Mouse (Mus musculus) lung, postnatal 0 days (tissue): ENCODE measurements around the gene Lrrc36. TPM values are rescaled to one million over a fixed set of nuclear protein-coding genes. Genes with fewer than 3 reads are reported as not detected.

Experiments used
- ATAC-seq: fragments of 200-750 bp; cut with Nextera tagmentation; 2 replicates; pipeline ENCODE4 v1.8.0; 2017; ENCODE audit warnings: moderate library complexity
- DNase-seq: peaks from one replicate; pipeline ENCODE4 v3.0.0-alpha.2; 2016; ENCODE audit warnings: low spot score
- H3K27ac ChIP-seq: fragments of 300-500 bp; sonication (generic); 2 replicates; pipeline ENCODE4 v1.5.1; 2014; ENCODE audit warnings: antibody characterized with exemption, mild to moderate bottlenecking, low read length, mixed read lengths
- H3K27me3 ChIP-seq: fragments of 300-500 bp; sonication (generic); replicated peaks from 2 replicates; pipeline ENCODE4 v1.6.1; 2014; ENCODE audit warnings: low read length, mixed read lengths; ENCODE audit not compliant: insufficient read depth
- H3K36me3 ChIP-seq: fragments of 300-500 bp; sonication (generic); 2 replicates; pipeline ENCODE4 v1.6.1; 2014; ENCODE audit warnings: low read length, mixed read lengths; ENCODE audit not compliant: insufficient read depth
- H3K4me1 ChIP-seq: fragments of 300-500 bp; sonication (generic); 2 replicates; pipeline ENCODE4 v1.6.1; 2014; ENCODE audit warnings: antibody characterized with exemption, low read depth, low read length, mixed read lengths; ENCODE audit not compliant: insufficient read depth
- H3K4me2 ChIP-seq: fragments of 300-500 bp; sonication (generic); replicated peaks from 2 replicates; pipeline ENCODE4 v1.6.1; 2014; ENCODE audit warnings: low read depth, mild to moderate bottlenecking, low read length, moderate library complexity, mixed read lengths
- H3K4me3 ChIP-seq: fragments of 300-500 bp; sonication (generic); 2 replicates; pipeline ENCODE4 v1.5.1; 2014; ENCODE audit warnings: low read depth, low read length
- H3K9ac ChIP-seq: fragments of 300-500 bp; sonication (generic); replicated peaks from 2 replicates; pipeline ENCODE4 v1.6.1; 2014; ENCODE audit warnings: low read depth, mild to moderate bottlenecking
- H3K9me3 ChIP-seq: fragments of 300-500 bp; sonication (generic); 2 replicates; pipeline ENCODE4 v1.6.1; 2016; ENCODE audit warnings: low read length, mixed read lengths
- CTCF ChIP-seq: IDR thresholded peaks from 2 replicates; pipeline ENCODE4 v1.5.1; 2016; ENCODE audit warnings: antibody characterized with exemption, mild to moderate bottlenecking
- EP300 ChIP-seq: IDR thresholded peaks from 2 replicates; pipeline ENCODE4 v1.6.1; 2016; ENCODE audit warnings: antibody characterized with exemption, mild to moderate bottlenecking, control low read depth
- WGBS: fragments of 180-500 bp; shearing (Covaris S2); extraction: QIAGEN DNeasy Blood & Tissue Kit; methylation state at CpG from one replicate; pipeline ENCODE4 v1.1.7; 2014; 5-methylcytosine and 5-hydroxymethylcytosine counted together
- polyA plus RNA-seq: library from polyadenylated mRNA; unstranded; fragments of >200 nt; fragmentation: Nextera tagmentation; extraction: Ambion mirVana; gene quantifications from 2 replicates; pipeline ENCODE4 v1.2.1, GENCODE M21; 2015

Gene Lrrc36
- polyA plus RNA-seq, 1 experiment from 2014 or later = 3.7 TPM

DNA sequence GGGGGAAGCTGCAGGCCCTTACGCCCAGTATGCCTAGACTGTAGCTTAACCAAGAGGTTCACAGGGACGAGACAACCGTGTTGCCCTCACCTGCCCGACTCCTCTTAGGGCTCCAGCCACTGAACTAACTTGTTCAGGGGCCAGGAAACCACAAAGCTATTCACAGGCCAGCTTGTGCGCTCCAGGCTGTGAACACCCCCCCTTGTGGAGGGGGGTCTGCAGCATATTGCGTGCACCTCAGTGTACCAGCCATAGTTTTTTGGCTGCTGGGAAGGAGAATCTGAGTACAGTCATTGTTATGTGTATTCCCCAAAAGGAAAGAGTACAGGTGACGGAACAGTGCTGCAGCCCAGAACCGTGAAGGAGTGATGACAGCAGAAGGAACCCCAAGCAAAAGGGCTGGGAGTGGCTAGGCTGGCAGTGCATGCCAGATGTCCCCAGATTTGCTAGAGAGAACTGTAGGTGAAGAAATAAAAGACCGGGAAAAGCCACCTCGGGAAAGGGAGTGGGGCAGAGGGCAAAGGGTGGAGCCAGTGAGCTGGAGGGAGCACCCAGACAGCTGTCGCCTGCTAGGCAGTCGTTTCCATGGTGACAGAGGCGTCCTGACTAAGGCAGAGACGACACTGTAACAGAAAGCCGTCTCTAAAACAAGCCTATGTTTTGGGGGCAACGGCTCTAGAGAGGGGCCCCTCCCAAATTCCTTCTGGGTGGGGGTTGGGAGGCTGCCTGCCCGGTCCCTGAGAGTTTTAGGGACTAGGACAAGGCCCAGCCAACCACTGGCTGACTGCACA lies 60.6 kb downstream of the Lrrc36 start:
- WGBS = 34% methylated on average over 17 of the region's 17 CpGs
- ATAC-seq (peak; percentile 63), DNase-seq (peak; percentile 95)
- Histone ChIP-seq H3K9me3 (no peaks in the 10 kb centered on the region), H3K36me3 (no peaks in the 10 kb centered on the region; the same call in 1 of the 2 replicates), H3K9ac (no peak overlapping the region), H3K4me1 (peaks cover 19% of the 10 kb centered on the region; the same call in 1 of the 2 replicates), H3K27me3 (no peaks in the 10 kb centered on the region), H3K27ac (peak overlapping the region; percentile 68), H3K4me2 (peak overlapping the region; percentile 30; the same call in 1 of the 2 replicates), H3K4me3 (no peak overlapping the region)
- TF ChIP-seq EP300 (0 out of 2 replicates have a peak, but pooled peaks have one; percentile 41), CTCF (peak; percentile 27; the same call in 1 of the 2 replicates)

- Histone ChIP-seq H3K36me3 (no peaks in the 10 kb centered on the region; the same call in 1 of the 2 replicates), H3K9ac (0 out of 2 replicates have a peak overlapping the region, but pooled peaks have one; percentile 9), H3K9me3 (no peaks in the 10 kb centered on the region), H3K4me2 (peak overlapping the region; percentile 30; the same call in 1 of the 2 replicates), H3K27ac (peak overlapping the region; percentile 68), H3K4me3 (no peak overlapping the region), H3K27me3 (no peaks in the 10 kb centered on the region), H3K4me1 (peaks cover 17% of the 10 kb centered on the region; the same call in 1 of the 2 replicates)
- peak; percentile 71 for DNase-seq
- 27% methylated on average over 5 of the region's 5 CpGs for WGBS
- peak; percentile 9 for ATAC-seq
- TF ChIP-seq CTCF = no peak
- no peak for TF ChIP-seq EP300
These were observed 61.3 kb downstream of the Lrrc36 start for GRCm38 (mm10) chr8:105474680-105475079.

DNA sequence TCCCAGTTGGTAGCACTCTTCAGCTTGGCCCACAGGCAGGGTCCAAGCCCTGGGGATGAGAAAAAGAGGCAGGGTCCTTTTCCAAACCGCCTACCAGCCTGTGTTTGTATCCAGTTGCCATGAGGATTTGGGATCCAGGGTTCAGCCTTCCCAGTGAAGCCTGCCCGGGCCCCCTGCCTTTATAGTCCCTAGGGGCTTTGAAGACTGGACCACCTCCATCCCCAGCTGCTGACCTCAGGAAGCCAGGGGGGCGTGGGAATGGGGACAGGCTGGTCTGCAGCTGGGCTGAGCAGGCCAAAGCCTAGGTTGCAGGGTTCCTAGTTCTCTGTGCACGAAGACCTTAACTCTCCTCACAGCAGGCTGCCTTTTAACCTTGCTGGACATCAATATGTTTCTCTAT lies 61.9 kb downstream of the Lrrc36 start:
- 67% methylated on average over 4 of the region's 4 CpGs for WGBS
- ATAC-seq = no peak
- Histone ChIP-seq H3K27ac (peak overlapping the region; percentile 68), H3K9me3 (no peaks in the 10 kb centered on the region), H3K4me1 (peaks cover 17% of the 10 kb centered on the region; the same call in 1 of the 2 replicates), H3K4me2 (no peak overlapping the region), H3K36me3 (no peaks in the 10 kb centered on the region; the same call in 1 of the 2 replicates), H3K4me3 (no peak overlapping the region), H3K9ac (0 out of 2 replicates have a peak overlapping the region, but pooled peaks have one; percentile 9), H3K27me3 (no peaks in the 10 kb centered on the region)
- TF ChIP-seq EP300 (no peak), CTCF (no peak)
- no peak for DNase-seq

DNA sequence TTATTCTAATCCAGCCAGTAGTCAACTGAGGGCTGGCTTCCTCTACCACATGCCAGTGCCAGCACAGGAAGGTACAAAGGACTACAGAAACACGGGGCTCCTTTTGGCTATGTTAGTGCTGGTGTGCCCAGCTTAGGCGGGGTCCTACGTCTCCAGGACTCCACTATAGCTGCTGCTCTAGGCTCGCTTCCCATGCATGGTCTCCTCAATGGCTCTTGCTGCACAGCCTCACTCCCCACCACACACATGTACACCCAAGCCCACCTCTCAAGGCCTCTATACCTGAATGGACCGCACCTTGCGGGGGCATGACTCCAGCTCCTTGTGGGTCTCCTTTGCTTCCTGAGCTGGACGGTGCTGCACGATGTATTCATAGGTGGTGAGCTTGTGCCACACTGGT lies 62.4 kb downstream of the Lrrc36 start:
- no peak overlapping the region for H3K4me3 ChIP-seq
- 91% methylated on average over 8 of the region's 8 CpGs for WGBS
- no peak for DNase-seq
- H3K27me3 ChIP-seq = no peaks in the 10 kb centered on the region
- no peak overlapping the region for H3K4me2 ChIP-seq
- H3K36me3 ChIP-seq = no peaks in the 10 kb centered on the region; the same call in 1 of the 2 replicates
- H3K9ac ChIP-seq = no peak overlapping the region
- H3K4me1 ChIP-seq = peaks cover 17% of the 10 kb centered on the region; the same call in 1 of the 2 replicates
- no peaks in the 10 kb centered on the region for H3K9me3 ChIP-seq
- TF ChIP-seq EP300 (no peak), CTCF (no peak)
- peak overlapping the region; percentile 68; the same call in 1 of the 2 replicates for H3K27ac ChIP-seq
- no peak for ATAC-seq

GRCm38 (mm10) chr8:105476161-105476560 lies 62.8 kb downstream of the Lrrc36 start:
- no peak for DNase-seq
- Histone ChIP-seq H3K4me2 (no peak overlapping the region), H3K9ac (no peak overlapping the region), H3K27me3 (no peaks in the 10 kb centered on the region), H3K4me3 (no peak overlapping the region), H3K36me3 (no peaks in the 10 kb centered on the region; the same call in 1 of the 2 replicates), H3K4me1 (peaks cover 17% of the 10 kb centered on the region; the same call in 1 of the 2 replicates), H3K9me3 (no peaks in the 10 kb centered on the region), H3K27ac (no peak overlapping the region)
- no peak for TF ChIP-seq EP300
- TF ChIP-seq CTCF = no peak
- ATAC-seq = no peak
- WGBS = 92% methylated on average over 7 of the region's 7 CpGs
